Mouse (Mus musculus): ENCODE results near the gene Trim67.

Gene Trim67

GRCm38 (mm10) chr8:124795781-124796488, 3.0 kb downstream of the Trim67 start:
- no peak for DNase-seq

- DNase-seq, result no peak
These were observed 7.7 kb downstream of the Trim67 start for GRCm38 (mm10) chr8:124800542-124800941.

- no peak for DNase-seq
These were observed 11.2 kb downstream of the Trim67 start for GRCm38 (mm10) chr8:124803824-124804702.

GRCm38 (mm10) chr8:124805990-124806389, 13.1 kb downstream of the Trim67 start:
- no peak for DNase-seq

GRCm38 (mm10) chr8:124809419-124809818, 16.5 kb downstream of the Trim67 start:
- no peak for DNase-seq

- no peak for DNase-seq
These were observed 17.2 kb downstream of the Trim67 start for GRCm38 (mm10) chr8:124810056-124810610.

- no peak for DNase-seq
These were observed 17.9 kb downstream of the Trim67 start for GRCm38 (mm10) chr8:124810689-124811394.

- DNase-seq, result no peak
These were observed 20.4 kb downstream of the Trim67 start for GRCm38 (mm10) chr8:124813326-124813725.

- no peak for DNase-seq
These were observed 23.0 kb downstream of the Trim67 start for GRCm38 (mm10) chr8:124815870-124816269.

- no peak for DNase-seq
These were observed 24.0 kb downstream of the Trim67 start for GRCm38 (mm10) chr8:124816866-124817265.

GRCm38 (mm10) chr8:124817361-124817760, 24.5 kb downstream of the Trim67 start:
- no peak for DNase-seq

GRCm38 (mm10) chr8:124819612-124820115, 26.8 kb downstream of the Trim67 start:
- no peak for DNase-seq

- DNase-seq, result no peak
These were observed 27.2 kb downstream of the Trim67 start for GRCm38 (mm10) chr8:124820125-124820524.

- DNase-seq, result no peak
These were observed 30.6 kb downstream of the Trim67 start for GRCm38 (mm10) chr8:124823497-124823896.

- no peak for DNase-seq
These were observed 33.8 kb downstream of the Trim67 start for GRCm38 (mm10) chr8:124826658-124827057.

GRCm38 (mm10) chr8:124827387-124827786, 34.5 kb downstream of the Trim67 start:
- peak; percentile 77 for DNase-seq

- DNase-seq, result peak; percentile 45
These were observed 35.8 kb downstream of the Trim67 start for GRCm38 (mm10) chr8:124828561-124829240.

- DNase-seq, result no peak
These were observed 37.2 kb downstream of the Trim67 start for GRCm38 (mm10) chr8:124830050-124830449.

- no peak for DNase-seq
These were observed 38.6 kb downstream of the Trim67 start for GRCm38 (mm10) chr8:124831531-124831930.

- no peak for DNase-seq
These were observed 39.0 kb downstream of the Trim67 start for GRCm38 (mm10) chr8:124831941-124832340.

- DNase-seq, result no peak
These were observed 40.7 kb downstream of the Trim67 start for GRCm38 (mm10) chr8:124833430-124834205.
